Mouse (Mus musculus): ENCODE data around the gene Fbxo31. TPM values are rescaled to one million over a fixed set of nuclear protein-coding genes. Genes with fewer than 3 reads are reported as not detected.

The Fbxo31 gene
- total and polyA plus RNA-seq, 3 experiments: 74.4 to 124 (median 96.7) TPM

DNA sequence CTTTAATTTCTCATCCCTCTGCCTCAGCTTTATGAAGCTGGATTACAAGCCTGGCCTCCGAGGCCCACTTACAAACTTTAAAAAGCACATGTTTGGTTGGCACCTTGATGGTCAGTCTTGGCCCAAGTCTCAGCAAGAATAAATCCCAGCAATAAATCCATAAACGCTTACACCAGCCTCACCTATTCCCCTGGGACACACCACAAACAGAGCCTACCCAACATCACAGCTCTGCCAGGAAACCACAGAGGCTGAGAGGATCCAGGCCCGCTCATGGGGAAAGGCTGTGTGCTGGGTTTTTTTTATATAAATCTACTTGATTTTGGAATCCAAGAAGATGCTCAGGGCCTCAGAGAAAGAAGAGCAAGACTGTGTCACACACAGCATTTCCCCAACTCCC, 2.9 kb downstream of the Fbxo31 start:
- H3K4me3 ChIP-seq: no peak overlapping the region
- intact Hi-C loops (cut with DNase I): loop anchor here (2.0 kb wide), 1 partner anchor 29 kb away; no protein-coding TSS in a partner anchor
- no peak overlapping the region for H3K9ac ChIP-seq (ENCODE audit: low read depth, low read length)
- DNase-seq: no peak
- no peak overlapping the region for H3K27ac ChIP-seq
- TF ChIP-seq EP300 (IDR thresholded peaks at IDR 0.05; ENCODE audit: insufficient read depth, low read depth, low read length) (no peak), CTCF (IDR thresholded peaks at IDR 0.05) (no peak), POLR2A (IDR thresholded peaks at IDR 0.05; ENCODE audit: insufficient read depth, low read depth, low read length) (no peak)
- no peaks in the 10 kb centered on the region for H3K27me3 ChIP-seq (ENCODE audit: control insufficient read depth, insufficient read depth, low read length)
- H3K79me2 ChIP-seq (replicated peaks; ENCODE audit: control insufficient read depth, insufficient read depth, low read length): no peaks in the 10 kb centered on the region; the same call in 1 of the 2 replicates
- WGBS: 52% methylated on average over 3 of the region's 3 CpGs
- peaks cover 22% of the 10 kb centered on the region for H3K4me1 ChIP-seq (ENCODE audit: control insufficient read depth, insufficient read depth, low read length)
- H3K36me3 ChIP-seq (ENCODE audit: control insufficient read depth, insufficient read depth, low read length): no peaks in the 10 kb centered on the region

GRCm38 (mm10) chr8:121573275-121573674, 5.3 kb downstream of the Fbxo31 start:
- peak; percentile 72 to 81 for DNase-seq
- H3K36me3 ChIP-seq (ENCODE audit: control insufficient read depth, insufficient read depth, low read length): no peaks in the 10 kb centered on the region
- intact Hi-C loops (cut with DNase I): no loop called here
- TF ChIP-seq CTCF (IDR thresholded peaks at IDR 0.05): peak; percentile 36
- TF ChIP-seq POLR2A (IDR thresholded peaks at IDR 0.05; ENCODE audit: insufficient read depth, low read depth, low read length): no peak
- no peak for TF ChIP-seq EP300 (IDR thresholded peaks at IDR 0.05; ENCODE audit: insufficient read depth, low read depth, low read length)
- H3K27ac ChIP-seq: peak overlapping the region; percentile 64
- WGBS: 5% methylated on average over 3 of the region's 3 CpGs
- H3K9ac ChIP-seq (ENCODE audit: low read depth, low read length): no peak overlapping the region
- no peak overlapping the region for H3K4me3 ChIP-seq
- no peaks in the 10 kb centered on the region; the same call in 1 of the 2 replicates for H3K79me2 ChIP-seq (replicated peaks; ENCODE audit: control insufficient read depth, insufficient read depth, low read length)
- peaks cover 22% of the 10 kb centered on the region for H3K4me1 ChIP-seq (ENCODE audit: control insufficient read depth, insufficient read depth, low read length)
- no peaks in the 10 kb centered on the region for H3K27me3 ChIP-seq (ENCODE audit: control insufficient read depth, insufficient read depth, low read length)

- TF ChIP-seq POLR2A (IDR thresholded peaks at IDR 0.05; ENCODE audit: insufficient read depth, low read depth, low read length) (no peak), CTCF (IDR thresholded peaks at IDR 0.05) (no peak), EP300 (IDR thresholded peaks at IDR 0.05; ENCODE audit: insufficient read depth, low read depth, low read length) (no peak)
Measured at GRCm38 (mm10) chr8:121572121-121572520, 6.5 kb downstream of the Fbxo31 start.

GRCm38 (mm10) chr8:121570801-121571200, 7.8 kb downstream of the Fbxo31 start:
- intact Hi-C loops (cut with DNase I): no loop called here
- H3K79me2 ChIP-seq (replicated peaks; ENCODE audit: control insufficient read depth, insufficient read depth, low read length): peaks cover 2% of the 10 kb centered on the region
- peaks cover 14% of the 10 kb centered on the region for H3K4me1 ChIP-seq (ENCODE audit: control insufficient read depth, insufficient read depth, low read length)
- H3K27me3 ChIP-seq (ENCODE audit: control insufficient read depth, insufficient read depth, low read length): no peaks in the 10 kb centered on the region
- no peak overlapping the region for H3K9ac ChIP-seq (ENCODE audit: low read depth, low read length)
- H3K27ac ChIP-seq: peak overlapping the region; percentile 66
- H3K4me3 ChIP-seq: no peak overlapping the region
- 74% methylated on average over 17 of the region's 17 CpGs for WGBS
- no peak for DNase-seq
- no peaks in the 10 kb centered on the region for H3K36me3 ChIP-seq (ENCODE audit: control insufficient read depth, insufficient read depth, low read length)
- TF ChIP-seq CTCF (IDR thresholded peaks at IDR 0.05) (no peak), EP300 (IDR thresholded peaks at IDR 0.05; ENCODE audit: insufficient read depth, low read depth, low read length) (no peak), POLR2A (IDR thresholded peaks at IDR 0.05; ENCODE audit: insufficient read depth, low read depth, low read length) (no peak)

More at GRCm38 (mm10) chr8:121572121-121572520, 6.5 kb downstream of the Fbxo31 start:
- intact Hi-C loops (cut with DNase I): no loop called here
- Histone ChIP-seq H3K27me3 (ENCODE audit: control insufficient read depth, insufficient read depth, low read length) (no peaks in the 10 kb centered on the region), H3K4me1 (ENCODE audit: control insufficient read depth, insufficient read depth, low read length) (peaks cover 19% of the 10 kb centered on the region), H3K79me2 (replicated peaks; ENCODE audit: control insufficient read depth, insufficient read depth, low read length) (peaks cover 2% of the 10 kb centered on the region), H3K36me3 (ENCODE audit: control insufficient read depth, insufficient read depth, low read length) (no peaks in the 10 kb centered on the region), H3K27ac (peak overlapping the region; percentile 7), H3K4me3 (no peak overlapping the region), H3K9ac (ENCODE audit: low read depth, low read length) (no peak overlapping the region)
- no peak for DNase-seq
- WGBS: 72% methylated on average over 7 of the region's 7 CpGs

DNA sequence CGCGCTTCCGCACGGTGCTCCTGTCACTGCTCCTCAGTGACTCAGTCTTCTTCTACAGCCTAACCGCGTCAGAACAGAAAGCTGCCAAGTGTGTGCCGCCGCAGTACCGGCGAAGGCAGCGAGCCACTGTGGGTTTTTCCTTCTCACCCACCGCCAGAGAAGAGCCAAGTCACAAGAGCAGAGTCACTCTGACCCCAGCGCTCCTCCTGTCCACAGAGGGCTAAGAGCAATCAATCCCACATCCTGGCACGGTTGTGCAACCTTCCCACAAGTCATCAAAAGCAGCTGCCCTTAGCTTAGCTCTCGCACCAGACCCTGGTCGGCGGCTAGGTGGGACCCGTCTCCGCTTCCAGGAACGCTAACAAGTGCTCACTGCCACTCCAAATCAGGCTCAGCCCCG, 8.3 kb downstream of the Fbxo31 start:
- H3K9ac ChIP-seq (ENCODE audit: low read depth, low read length): peak overlapping the region; percentile 18
- H3K4me1 ChIP-seq (ENCODE audit: control insufficient read depth, insufficient read depth, low read length): peaks cover 13% of the 10 kb centered on the region
- 66% methylated on average over 21 of the region's 21 CpGs for whole genome bisulfite sequencing

DNA sequence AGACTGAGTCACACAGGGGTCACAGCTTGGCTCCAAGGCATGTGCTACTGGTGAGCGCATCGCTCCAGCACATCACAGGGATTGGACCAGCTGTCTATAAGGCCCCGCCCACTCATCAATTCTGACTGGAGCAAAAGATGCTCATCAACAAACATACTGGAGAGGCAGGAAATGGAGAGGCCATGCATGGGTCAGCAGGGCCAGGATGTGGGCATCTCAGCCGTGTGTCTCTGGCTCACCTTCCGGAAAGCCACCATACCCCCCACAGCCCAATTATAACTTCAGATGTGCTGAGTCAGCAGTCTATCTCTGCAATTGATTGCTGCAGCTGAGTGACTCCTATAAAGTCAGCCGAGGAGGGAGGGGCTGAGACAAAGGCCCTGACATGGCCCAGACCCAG, 10.3 kb downstream of the Fbxo31 start:
- Histone ChIP-seq H3K27me3 (ENCODE audit: control insufficient read depth, insufficient read depth, low read length) (no peaks in the 10 kb centered on the region), H3K36me3 (ENCODE audit: control insufficient read depth, insufficient read depth, low read length) (no peaks in the 10 kb centered on the region), H3K79me2 (replicated peaks; ENCODE audit: control insufficient read depth, insufficient read depth, low read length) (peaks cover 2% of the 10 kb centered on the region), H3K4me3 (no peak overlapping the region), H3K27ac (no peak overlapping the region), H3K4me1 (ENCODE audit: control insufficient read depth, insufficient read depth, low read length) (peaks cover 8% of the 10 kb centered on the region), H3K9ac (ENCODE audit: low read depth, low read length) (no peak overlapping the region)
- intact Hi-C loops (cut with DNase I): no loop called here
- WGBS: 59% methylated on average over 6 of the region's 6 CpGs
- no peak for TF ChIP-seq CTCF (IDR thresholded peaks at IDR 0.05)
- TF ChIP-seq POLR2A (IDR thresholded peaks at IDR 0.05; ENCODE audit: insufficient read depth, low read depth, low read length): no peak
- TF ChIP-seq EP300 (IDR thresholded peaks at IDR 0.05; ENCODE audit: insufficient read depth, low read depth, low read length): no peak
- DNase-seq: no peak

More for the DNA sequence above, 8.3 kb downstream of the Fbxo31 start:
- Histone ChIP-seq H3K79me2 (replicated peaks; ENCODE audit: control insufficient read depth, insufficient read depth, low read length) (peaks cover 2% of the 10 kb centered on the region), H3K27me3 (ENCODE audit: control insufficient read depth, insufficient read depth, low read length) (no peaks in the 10 kb centered on the region), H3K27ac (peak overlapping the region; percentile 66), H3K4me3 (no peak overlapping the region), H3K36me3 (ENCODE audit: control insufficient read depth, insufficient read depth, low read length) (no peaks in the 10 kb centered on the region)
- 0 out of 2 replicates have a peak, but pooled peaks have one; percentile 47 for TF ChIP-seq EP300 (IDR thresholded peaks at IDR 0.05; ENCODE audit: insufficient read depth, low read depth, low read length)
- TF ChIP-seq CTCF (IDR thresholded peaks at IDR 0.05): no peak
- TF ChIP-seq POLR2A (IDR thresholded peaks at IDR 0.05; ENCODE audit: insufficient read depth, low read depth, low read length): 0 out of 2 replicates have a peak, but pooled peaks have one; percentile 10
- intact Hi-C loops (cut with DNase I): no loop called here
- DNase-seq: peak in 1 of 2 experiments; percentile 46

Measured in heart, adult 2 months (tissue).